Mouse (Mus musculus) neural tube, embryonic 15.5 days (tissue): ENCODE data around the gene Gcnt4. TPM values are rescaled to one million over a fixed set of nuclear protein-coding genes. Genes with fewer than 3 reads are reported as not detected.
"Not testable (repeated sequence)": the region's sequence is repeated elsewhere in the genome, so short reads cannot be mapped to it uniquely, and the experiment has no call there.

Experiments used
- ATAC-seq: fragments of 200-750 bp; cut with Nextera tagmentation; 2 replicates; pipeline ENCODE4 v1.8.0; 2017; ENCODE audit warnings: mild to moderate bottlenecking, moderate TSS enrichment, moderate library complexity; ENCODE audit not compliant: low FRiP score
- H3K27ac ChIP-seq: fragments of 300-500 bp; sonication (generic); replicated peaks from 2 replicates; pipeline ENCODE4 v1.5.1; 2015; ENCODE audit warnings: mild to moderate bottlenecking, inconsistent platforms
- H3K27me3 ChIP-seq: fragments of 300-500 bp; sonication (generic); replicated peaks from 2 replicates; pipeline ENCODE4 v1.6.1; 2015; ENCODE audit warnings: inconsistent platforms
- H3K36me3 ChIP-seq: fragments of 300-500 bp; sonication (generic); 2 replicates; pipeline ENCODE4 v1.6.1; 2015; ENCODE audit warnings: inconsistent platforms
- H3K4me1 ChIP-seq: fragments of 300-500 bp; sonication (generic); 2 replicates; pipeline ENCODE4 v1.6.1; 2015; ENCODE audit warnings: inconsistent platforms
- H3K4me2 ChIP-seq: fragments of 300-500 bp; sonication (generic); 2 replicates; pipeline ENCODE4 v1.6.1; 2015; ENCODE audit warnings: inconsistent platforms, mild to moderate bottlenecking, moderate library complexity
- H3K4me3 ChIP-seq: fragments of 300-500 bp; sonication (generic); replicated peaks from 2 replicates; pipeline ENCODE4 v1.5.1; 2015; ENCODE audit warnings: mild to moderate bottlenecking, inconsistent platforms
- H3K9ac ChIP-seq: fragments of 300-500 bp; sonication (generic); replicated peaks from 2 replicates; pipeline ENCODE4 v1.6.1; 2015; ENCODE audit warnings: mild to moderate bottlenecking, inconsistent platforms
- H3K9me3 ChIP-seq: fragments of 300-500 bp; sonication (generic); replicated peaks from 2 replicates; pipeline ENCODE4 v1.6.1; 2016; ENCODE audit warnings: inconsistent platforms
- WGBS: fragments of 180-500 bp; shearing (Covaris S2); methylation state at CpG from one replicate; pipeline ENCODE4 v1.1.7; 2015; ENCODE audit warnings: mixed read lengths; 5-methylcytosine and 5-hydroxymethylcytosine counted together
- polyA plus RNA-seq: library from polyadenylated mRNA; unstranded; fragments of >200 nt; fragmentation: Nextera tagmentation; extraction: Ambion mirVana; gene quantifications from 2 replicates; pipeline ENCODE4 v1.2.1, GENCODE M21; 2015

Gene Gcnt4
- polyA plus RNA-seq, 1 experiment from 2014 or later = 0.08 TPM

DNA sequence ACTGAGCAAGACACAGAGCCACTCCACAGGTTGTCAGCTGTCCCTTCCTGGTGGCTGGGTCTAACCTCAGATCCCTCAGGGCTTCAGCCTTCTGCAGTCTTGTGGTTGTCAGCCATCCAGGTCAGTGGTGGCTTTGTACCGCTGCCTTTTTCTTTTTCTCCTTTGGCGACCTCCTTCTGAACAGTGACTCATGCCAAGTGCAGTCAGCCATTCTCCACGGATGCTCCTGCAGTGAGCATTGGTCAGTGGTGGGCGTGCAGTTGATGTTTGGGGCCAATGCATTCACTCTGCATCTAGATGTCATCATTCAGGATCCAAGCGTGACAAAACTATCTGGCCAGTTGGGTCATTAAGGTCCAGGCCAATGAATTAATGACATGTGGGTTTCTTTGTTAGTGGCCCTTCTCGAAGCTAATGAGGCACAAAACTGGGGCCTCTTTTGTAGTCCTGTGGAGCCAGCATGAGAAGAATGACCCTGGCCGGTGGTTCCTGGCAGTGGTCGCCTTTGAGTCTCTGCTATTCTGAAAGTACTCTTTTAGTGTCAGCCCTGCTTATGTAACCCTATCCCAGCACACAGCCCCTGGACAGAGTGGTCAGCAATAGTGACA is 4.0 kb downstream of the Gcnt4 start:
- Histone ChIP-seq H3K36me3 (no peaks in the 10 kb centered on the region), H3K9ac (no peak overlapping the region), H3K4me3 (no peak overlapping the region), H3K27ac (no peak overlapping the region), H3K4me2 (no peak overlapping the region), H3K27me3 (peaks cover 23% of the 10 kb centered on the region), H3K4me1 (peaks cover 21% of the 10 kb centered on the region), H3K9me3 (no peaks in the 10 kb centered on the region)
- 16% methylated on average over 8 of the region's 8 CpGs for WGBS
- no peak for ATAC-seq

DNA sequence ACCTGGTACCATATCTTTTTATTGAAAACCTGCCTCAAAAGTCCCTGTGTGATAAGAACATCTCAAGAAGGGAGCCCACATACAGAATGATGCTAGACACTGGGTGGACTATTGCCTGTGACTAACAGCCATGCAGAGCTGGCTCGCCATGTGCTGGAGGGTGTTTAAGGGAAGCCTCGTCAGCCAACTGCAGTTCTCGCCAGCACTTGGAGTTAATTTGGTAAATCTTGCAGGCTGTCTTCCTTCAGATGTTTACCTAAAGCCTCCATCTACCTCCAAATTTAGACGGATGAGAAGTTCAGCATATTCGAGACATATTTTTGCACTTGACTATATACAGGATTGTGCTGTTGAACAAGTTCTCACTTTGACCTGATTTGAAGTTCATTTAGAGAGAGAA is 8.3 kb downstream of the Gcnt4 start:
- Histone ChIP-seq H3K4me1 (0 out of 2 replicates have a peak, but pooled peaks cover 3% of the 10 kb centered on the region), H3K4me3 (no peak overlapping the region), H3K9ac (no peak overlapping the region), H3K27me3 (no peaks in the 10 kb centered on the region; the same call in 1 of the 2 replicates), H3K4me2 (no peak overlapping the region), H3K36me3 (no peaks in the 10 kb centered on the region), H3K27ac (no peak overlapping the region), H3K9me3 (no peaks in the 10 kb centered on the region)
- 89% methylated on average over 5 of the region's 5 CpGs for WGBS
- no peak for ATAC-seq

DNA sequence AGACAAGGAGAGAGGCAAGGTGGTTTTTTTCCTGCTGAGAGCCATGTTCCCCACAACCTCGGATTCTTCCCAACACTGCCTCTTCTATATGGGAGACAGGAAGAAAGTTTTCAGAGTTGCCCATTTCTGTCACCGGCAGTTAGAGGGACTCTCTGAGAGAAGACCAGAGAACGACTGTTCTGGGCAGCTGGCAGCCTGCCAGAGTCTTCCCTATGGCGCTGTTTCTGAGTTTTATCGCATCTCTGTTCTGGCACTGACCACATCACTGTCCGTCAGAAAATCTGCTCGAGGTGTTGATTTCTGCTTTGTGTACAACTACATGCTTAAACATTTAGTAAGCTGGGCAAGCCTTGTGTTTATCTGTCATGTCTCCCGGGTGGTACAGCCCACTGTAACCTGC is 8.9 kb downstream of the Gcnt4 start:
- no peaks in the 10 kb centered on the region for H3K36me3 ChIP-seq
- ATAC-seq = no peak
- H3K4me2 ChIP-seq = no peak overlapping the region
- no peaks in the 10 kb centered on the region; the same call in 1 of the 2 replicates for H3K27me3 ChIP-seq
- no peaks in the 10 kb centered on the region for H3K9me3 ChIP-seq
- H3K4me3 ChIP-seq = no peak overlapping the region
- 55% methylated on average over 8 of the region's 8 CpGs for WGBS
- no peak overlapping the region for H3K9ac ChIP-seq
- H3K4me1 ChIP-seq = 0 out of 2 replicates have a peak, but pooled peaks cover 3% of the 10 kb centered on the region
- no peak overlapping the region for H3K27ac ChIP-seq

DNA sequence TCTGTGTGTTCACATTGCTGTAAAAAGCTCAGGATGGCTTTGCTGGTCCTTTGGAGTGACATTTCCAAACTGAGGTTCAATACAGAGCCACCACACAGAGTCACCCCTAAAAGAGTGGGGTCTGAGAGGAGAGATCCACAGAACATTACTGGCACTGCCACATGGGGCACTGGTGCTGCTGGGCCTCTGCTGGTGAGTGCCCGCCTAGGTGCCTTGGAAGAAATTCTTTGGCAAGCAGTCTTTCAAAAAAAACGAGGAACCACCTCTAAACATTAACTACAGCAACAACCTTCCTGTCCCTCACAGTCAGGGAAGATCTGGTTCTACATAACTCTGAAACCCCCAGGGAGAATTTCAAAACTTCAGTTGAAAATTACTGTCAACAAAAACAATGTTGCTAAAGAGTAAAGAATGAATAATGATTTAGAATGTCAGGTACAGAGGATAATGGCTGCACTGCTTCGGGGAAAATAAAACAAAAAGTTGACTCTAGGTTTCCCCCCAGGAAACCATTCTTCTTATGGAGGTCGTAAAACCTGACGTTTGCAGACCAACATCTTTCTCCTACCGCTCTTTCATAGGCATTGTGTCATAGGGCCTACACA is 11.8 kb downstream of the Gcnt4 start:
- Histone ChIP-seq H3K9me3 (no peaks in the 10 kb centered on the region), H3K4me3 (no peak overlapping the region), H3K27ac (no peak overlapping the region), H3K4me1 (0 out of 2 replicates have a peak, but pooled peaks cover 3% of the 10 kb centered on the region), H3K36me3 (no peaks in the 10 kb centered on the region), H3K9ac (no peak overlapping the region), H3K27me3 (no peaks in the 10 kb centered on the region; the same call in 1 of the 2 replicates), H3K4me2 (no peak overlapping the region)
- WGBS = 17% methylated on average over 6 of the region's 6 CpGs
- no peak for ATAC-seq

DNA sequence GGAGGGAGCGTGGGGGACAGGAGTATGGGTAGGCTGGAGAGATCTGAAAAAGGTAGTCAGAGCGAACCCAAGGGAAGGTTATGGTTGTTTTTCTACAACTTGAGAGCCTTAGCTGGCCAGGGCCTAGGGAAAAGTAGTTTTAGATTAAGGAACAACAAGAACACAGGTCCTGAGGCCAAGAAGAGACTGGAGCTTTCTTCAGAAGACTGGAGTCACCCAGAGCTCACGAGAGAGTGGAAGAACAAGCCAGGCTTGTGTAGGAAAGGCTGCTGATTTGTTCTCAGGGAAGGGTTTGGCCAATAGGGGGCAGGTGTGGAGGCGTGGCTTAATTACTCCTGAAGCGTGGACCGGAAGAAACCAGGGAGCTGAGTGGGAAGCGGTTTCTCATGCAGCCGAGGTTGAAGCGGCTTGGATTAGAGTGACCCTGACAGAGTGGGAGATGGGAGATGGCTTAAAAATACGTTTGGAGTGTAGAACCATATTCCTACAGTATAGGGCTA is 12.6 kb downstream of the Gcnt4 start:
- WGBS = 69% methylated on average over 10 of the region's 10 CpGs
- Histone ChIP-seq H3K4me2 (no peak overlapping the region), H3K4me1 (0 out of 2 replicates have a peak, but pooled peaks cover 3% of the 10 kb centered on the region), H3K27ac (no peak overlapping the region), H3K27me3 (no peaks in the 10 kb centered on the region; the same call in 1 of the 2 replicates), H3K4me3 (no peak overlapping the region), H3K9ac (no peak overlapping the region), H3K36me3 (no peaks in the 10 kb centered on the region), H3K9me3 (no peaks in the 10 kb centered on the region)
- ATAC-seq = no peak

DNA sequence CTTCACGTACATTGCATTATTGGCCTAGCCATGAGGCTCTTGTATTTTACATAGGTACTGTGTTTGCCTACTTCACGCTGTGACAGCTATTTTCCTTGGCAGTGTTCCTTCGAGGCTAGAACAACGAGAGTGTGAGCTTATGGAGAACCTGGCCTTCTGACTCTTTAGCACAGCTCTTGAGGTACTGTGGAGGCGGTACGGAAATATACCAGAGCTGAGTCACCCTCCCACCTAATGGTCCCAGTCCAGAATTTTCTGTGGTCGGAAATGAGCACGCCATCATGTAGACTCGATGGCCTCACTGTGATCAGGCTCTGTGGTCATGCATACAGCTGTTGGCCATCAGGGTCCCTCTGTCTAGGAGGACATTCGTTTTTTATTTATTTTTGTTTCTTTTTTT is 15.2 kb downstream of the Gcnt4 start:
- no peak for ATAC-seq
- WGBS = 91% methylated on average over 10 of the region's 10 CpGs
- H3K27ac ChIP-seq = no peak overlapping the region
- H3K4me1 ChIP-seq = no peaks in the 10 kb centered on the region
- H3K4me2 ChIP-seq = no peak overlapping the region
- H3K9me3 ChIP-seq = no peaks in the 10 kb centered on the region
- no peaks in the 10 kb centered on the region for H3K36me3 ChIP-seq
- no peak overlapping the region for H3K9ac ChIP-seq
- no peak overlapping the region for H3K4me3 ChIP-seq
- H3K27me3 ChIP-seq = no peaks in the 10 kb centered on the region

DNA sequence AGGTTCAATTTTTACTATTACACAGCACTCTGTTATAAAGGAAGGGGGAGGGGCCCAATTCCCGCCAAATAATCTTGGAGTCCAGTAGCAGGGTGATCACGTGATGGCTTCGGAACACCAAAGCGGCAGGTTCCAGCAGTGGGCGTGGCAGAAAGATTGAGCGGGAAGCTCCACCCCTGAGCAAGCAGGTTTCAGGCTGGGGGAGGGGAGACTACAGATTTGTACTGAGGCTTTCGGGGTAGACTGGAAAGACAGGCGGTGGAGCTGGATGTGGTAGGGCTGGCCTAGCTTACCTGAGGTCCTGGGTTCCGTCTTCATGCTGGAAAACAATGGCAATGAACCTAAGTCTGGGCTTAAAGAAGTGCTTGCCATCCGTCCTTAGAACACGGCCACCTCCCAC is 17.0 kb downstream of the Gcnt4 start:
- not testable (repeated sequence) for H3K4me2 ChIP-seq, ATAC-seq, H3K4me3 ChIP-seq, H3K27ac ChIP-seq, H3K27me3 ChIP-seq, H3K4me1 ChIP-seq, H3K36me3 ChIP-seq, H3K9me3 ChIP-seq, H3K9ac ChIP-seq
- WGBS = 91% methylated on average over 11 of the region's 11 CpGs

DNA sequence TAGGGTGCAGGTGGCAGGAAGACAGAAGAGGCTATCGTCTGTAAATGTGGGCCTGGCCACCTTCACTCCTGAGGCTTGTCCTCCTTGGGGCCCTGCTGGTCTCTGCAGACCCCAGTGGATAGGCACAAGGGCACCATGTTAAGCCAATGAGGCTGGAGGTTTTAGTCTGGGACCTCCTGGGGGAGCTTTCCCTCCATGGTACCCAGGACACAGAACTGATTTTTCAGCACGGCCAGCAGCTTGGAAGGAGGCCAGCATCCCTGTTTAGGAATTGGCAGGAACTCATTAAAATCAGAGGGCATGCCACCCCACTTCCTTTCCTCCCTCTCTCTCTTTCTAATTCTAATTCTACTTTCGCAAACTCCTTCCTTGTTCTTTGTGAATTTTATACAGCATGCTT is 19.1 kb downstream of the Gcnt4 start:
- H3K9ac ChIP-seq = no peak overlapping the region
- H3K27me3 ChIP-seq = no peaks in the 10 kb centered on the region
- no peak for ATAC-seq
- H3K4me1 ChIP-seq = no peaks in the 10 kb centered on the region
- no peak overlapping the region for H3K4me3 ChIP-seq
- H3K27ac ChIP-seq = 0 out of 2 replicates have a peak overlapping the region, but pooled peaks have one; percentile 1
- no peaks in the 10 kb centered on the region for H3K9me3 ChIP-seq
- no peak overlapping the region for H3K4me2 ChIP-seq
- H3K36me3 ChIP-seq = no peaks in the 10 kb centered on the region
- WGBS = 49% methylated on average over 3 of the region's 3 CpGs

DNA sequence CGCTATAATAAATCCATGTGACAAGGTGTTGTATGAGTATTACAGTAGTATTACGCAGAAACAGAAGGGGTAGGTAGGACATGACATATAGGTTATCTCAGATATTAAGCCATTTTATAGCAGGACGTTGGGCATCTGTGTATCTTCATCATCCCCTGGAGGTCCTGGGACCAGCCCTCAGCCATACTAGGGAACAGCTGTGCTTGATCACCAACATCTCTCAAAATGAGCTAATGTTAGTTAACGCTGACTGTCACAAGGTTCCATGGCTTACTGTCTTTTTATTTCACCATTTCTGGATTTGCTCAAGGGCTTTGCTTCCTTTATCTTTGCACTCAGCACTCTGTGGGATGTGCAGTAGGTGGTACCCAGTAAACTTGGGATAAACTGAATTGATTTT is 21.3 kb downstream of the Gcnt4 start:
- Histone ChIP-seq H3K9ac (no peak overlapping the region), H3K4me3 (no peak overlapping the region), H3K27me3 (no peaks in the 10 kb centered on the region), H3K36me3 (no peaks in the 10 kb centered on the region), H3K4me1 (no peaks in the 10 kb centered on the region), H3K9me3 (no peaks in the 10 kb centered on the region), H3K4me2 (no peak overlapping the region), H3K27ac (no peak overlapping the region)
- no peak for ATAC-seq
- WGBS = 89% methylated on average over 4 of the region's 4 CpGs

DNA sequence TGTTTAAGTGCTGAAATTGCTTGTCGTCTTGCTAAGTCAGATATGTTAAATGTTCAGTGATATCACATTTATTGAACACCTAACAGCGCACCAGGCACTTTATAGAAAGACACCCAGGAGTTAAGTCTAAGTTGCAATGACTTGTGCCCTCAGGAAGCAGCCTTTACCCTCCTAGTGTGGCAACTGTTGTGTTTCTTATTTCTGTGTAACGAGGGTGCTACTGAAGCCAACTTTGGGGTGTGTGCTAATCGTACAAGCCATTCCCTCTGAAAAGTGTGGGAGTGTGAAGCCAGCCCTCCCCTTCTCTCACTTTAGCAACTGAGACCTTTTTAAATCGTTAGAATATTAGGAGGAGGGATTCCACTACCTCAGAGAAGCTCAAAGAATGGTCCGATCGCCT is 23.2 kb downstream of the Gcnt4 start:
- ATAC-seq = no peak
- no peak overlapping the region for H3K27ac ChIP-seq
- no peak overlapping the region for H3K4me2 ChIP-seq
- no peaks in the 10 kb centered on the region for H3K27me3 ChIP-seq
- WGBS = 91% methylated on average over 7 of the region's 7 CpGs
- no peak overlapping the region for H3K9ac ChIP-seq
- peaks cover 2% of the 10 kb centered on the region; the same call in 1 of the 2 replicates for H3K4me1 ChIP-seq
- H3K9me3 ChIP-seq = no peaks in the 10 kb centered on the region
- H3K4me3 ChIP-seq = no peak overlapping the region
- no peaks in the 10 kb centered on the region for H3K36me3 ChIP-seq

DNA sequence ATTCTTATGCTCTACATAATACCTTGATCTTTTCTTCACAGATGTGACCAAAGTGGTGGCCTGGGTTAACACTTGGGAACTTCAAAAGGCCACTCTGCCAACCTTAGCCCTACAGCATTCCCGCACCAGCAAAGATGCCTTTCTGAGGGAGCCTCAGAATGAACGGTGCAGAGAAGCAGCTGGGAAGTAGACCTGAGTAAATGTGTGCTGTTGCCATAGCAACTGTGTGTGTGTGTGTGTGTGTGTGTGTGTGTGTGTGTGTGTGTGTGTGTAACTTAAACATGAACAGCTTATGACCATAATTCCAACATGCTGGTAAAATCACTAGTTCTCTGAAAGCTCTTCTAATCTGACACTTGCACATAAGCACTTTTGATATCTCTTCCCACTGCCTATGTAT is 27.4 kb downstream of the Gcnt4 start:
- H3K4me2 ChIP-seq = no peak overlapping the region
- peaks cover 2% of the 10 kb centered on the region; the same call in 1 of the 2 replicates for H3K4me1 ChIP-seq
- 29% methylated on average over 2 of the region's 2 CpGs for WGBS
- no peaks in the 10 kb centered on the region for H3K36me3 ChIP-seq
- no peak overlapping the region for H3K4me3 ChIP-seq
- peak; percentile 74; the same call in 1 of the 2 replicates for ATAC-seq
- no peak overlapping the region for H3K27ac ChIP-seq
- H3K9ac ChIP-seq = no peak overlapping the region
- H3K27me3 ChIP-seq = no peaks in the 10 kb centered on the region
- H3K9me3 ChIP-seq = no peaks in the 10 kb centered on the region

DNA sequence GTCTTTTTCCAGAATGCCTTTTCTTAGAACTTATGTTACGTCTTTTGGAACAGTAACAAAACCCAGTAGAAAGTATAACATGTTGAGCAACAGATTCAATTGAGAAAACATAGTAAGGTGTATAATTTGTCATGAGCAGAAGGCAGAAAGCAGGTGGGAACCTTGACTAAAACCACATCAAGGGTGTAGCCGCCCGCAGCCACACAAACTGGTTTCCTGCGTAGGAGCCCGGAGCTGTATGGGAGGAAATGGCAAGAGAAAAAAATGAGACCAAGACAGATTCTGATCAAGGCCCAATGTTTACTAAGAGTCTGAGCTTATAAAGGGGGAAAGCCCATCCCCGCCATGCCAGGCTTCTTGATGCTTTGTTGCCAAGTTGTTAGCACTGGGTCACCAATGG is 32.0 kb downstream of the Gcnt4 start:
- ATAC-seq = no peak
- H3K4me3 ChIP-seq = no peak overlapping the region
- peaks cover 2% of the 10 kb centered on the region; the same call in 1 of the 2 replicates for H3K4me1 ChIP-seq
- H3K36me3 ChIP-seq = no peaks in the 10 kb centered on the region
- no peak overlapping the region for H3K4me2 ChIP-seq
- no peak overlapping the region for H3K27ac ChIP-seq
- H3K27me3 ChIP-seq = no peaks in the 10 kb centered on the region
- H3K9me3 ChIP-seq = no peaks in the 10 kb centered on the region
- no peak overlapping the region for H3K9ac ChIP-seq
- 95% methylated on average over 6 of the region's 6 CpGs for WGBS
